Mouse (Mus musculus) urinary bladder, postnatal 4 days (tissue): ENCODE results near the gene Olfr866.

ENCODE experiments used
- DNase-seq, 2 experiments: peaks; one replicate each; pipeline ENCODE4 v3.0.0; 2021 to 2022; ENCODE audit warnings: low spot score in 2 of 2

The Olfr866 gene

GRCm38 (mm10) chr9:20027935-20028334 is at the start of gene Olfr866:
Olfr866 (minus strand) TSS chr9:20028035.
- DNase-seq, result no peak

GRCm38 (mm10) chr9:20073523-20074177 is 45.8 kb upstream of the Olfr866 start:
- DNase-seq, result no peak

- no peak for DNase-seq
Measured at GRCm38 (mm10) chr9:20071291-20071690, 43.5 kb upstream of the Olfr866 start.

GRCm38 (mm10) chr9:20070236-20070635 is 42.4 kb upstream of the Olfr866 start:
- DNase-seq, result no peak

- DNase-seq, result no peak
Measured at GRCm38 (mm10) chr9:20057462-20057861, 29.6 kb upstream of the Olfr866 start, which contains the start of gene Olfr867. Olfr867 (minus strand) TSS chr9:20057562.

- DNase-seq, result no peak
Measured at GRCm38 (mm10) chr9:20047964-20048363, 20.1 kb upstream of the Olfr866 start.
